Mouse (Mus musculus) liver, embryonic 14.5 days (tissue): Measurements from ENCODE around the gene Acp4. TPM values are rescaled to one million over a fixed set of nuclear protein-coding genes. Genes with fewer than 3 reads are reported as not detected.
"Not testable (repeated sequence)": the region's sequence is repeated elsewhere in the genome, so short reads cannot be mapped to it uniquely, and the experiment has no call there.

Experiments used
- ATAC-seq: fragments of 200-750 bp; cut with Nextera tagmentation; 2 replicates; pipeline ENCODE4 v1.8.0; 2017; ENCODE audit warnings: moderate number of reproducible peaks, mild to moderate bottlenecking, moderate library complexity; ENCODE audit not compliant: insufficient read depth
- DNase-seq, 3 experiments: peaks; one replicate each; pipeline ENCODE4 v3.0.0-alpha.2; 2012 to 2013; ENCODE audit warnings: low read depth in 3 of 3, low spot score in 3 of 3
- H3K27ac ChIP-seq: fragments of 300-500 bp; sonication (generic); 2 replicates; pipeline ENCODE4 v1.5.1; 2014; ENCODE audit warnings: moderate library complexity, mild to moderate bottlenecking, control low read depth, inconsistent platforms
- H3K27me3 ChIP-seq: fragments of 300-500 bp; sonication (generic); 2 replicates; pipeline ENCODE4 v1.6.1; 2014; ENCODE audit warnings: mild to moderate bottlenecking, low read length, moderate library complexity; ENCODE audit not compliant: control insufficient read depth, insufficient read depth
- H3K36me3 ChIP-seq: fragments of 300-500 bp; sonication (generic); replicated peaks from 2 replicates; pipeline ENCODE4 v1.6.1; 2014; ENCODE audit warnings: low read depth; ENCODE audit not compliant: control insufficient read depth, insufficient read depth
- H3K4me1 ChIP-seq, 2 experiments: fragments of 200-500 bp in 1 of 2; fragments of 300-500 bp in 1 of 2; sonication (generic) in 1 of 2; replicated peaks; 2 replicates each; pipeline ENCODE4 v1.6.1; 2012 to 2014; ENCODE audit warnings: antibody characterized with exemption in 1 of 2, inconsistent platforms in 1 of 2, low read length in 1 of 2; ENCODE audit not compliant: control insufficient read depth in 2 of 2, insufficient read depth in 2 of 2
- H3K4me2 ChIP-seq: fragments of 300-500 bp; sonication (generic); 2 replicates; pipeline ENCODE4 v1.6.1; 2014; ENCODE audit warnings: low read depth, mild to moderate bottlenecking, control low read depth, moderate library complexity
- H3K4me3 ChIP-seq, 2 experiments: fragments of 200-500 bp in 1 of 2; fragments of 300-500 bp in 1 of 2; sonication (generic) in 1 of 2; 2 replicates each; pipeline ENCODE4 v1.5.1; 2012 to 2014; ENCODE audit warnings: low read depth in 2 of 2, low read length in 2 of 2, mild to moderate bottlenecking in 2 of 2, control low read depth in 1 of 2, inconsistent platforms in 1 of 2, moderate library complexity in 1 of 2; ENCODE audit not compliant: insufficient read depth in 1 of 2
- H3K9ac ChIP-seq: fragments of 300-500 bp; sonication (generic); replicated peaks from 2 replicates; pipeline ENCODE4 v1.6.1; 2014; ENCODE audit warnings: mild to moderate bottlenecking, control low read depth, moderate library complexity
- H3K9me3 ChIP-seq: fragments of 300-500 bp; sonication (generic); 2 replicates; pipeline ENCODE4 v1.6.1; 2016; ENCODE audit warnings: low read length, mixed read lengths; ENCODE audit not compliant: control insufficient read depth
- CTCF ChIP-seq: IDR thresholded peaks from 2 replicates; pipeline ENCODE4 v1.5.1; 2016; ENCODE audit warnings: antibody characterized with exemption, low read depth, control low read depth
- EP300 ChIP-seq: IDR thresholded peaks from 2 replicates; pipeline ENCODE4 v1.6.1; 2016; ENCODE audit warnings: antibody characterized with exemption, low read depth
- WGBS: fragments of 180-500 bp; shearing (Covaris S2); extraction: QIAGEN DNeasy Blood & Tissue Kit; methylation state at CpG from one replicate; pipeline ENCODE4 v1.1.7; 2014; ENCODE audit not compliant: insufficient replicate concordance; 5-methylcytosine and 5-hydroxymethylcytosine counted together
- polyA plus RNA-seq, 2 experiments: library from polyadenylated mRNA; depleted of rRNA in 1 of 2; stranded (reverse) in 1 of 2; unstranded in 1 of 2; fragments of >200 nt; fragmentation: Nextera tagmentation in 1 of 2; extraction: Ambion mirVana in 1 of 2; gene quantifications; 2 replicates each; pipeline versions ENCODE4 v1.2.1 to v1.2.3; 2012 to 2014

Gene Acp4
- polyA plus RNA-seq, 2 experiments, result not detected

GRCm38 (mm10) chr7:44208307-44208706 lies 48.9 kb downstream of the Acp4 start:
- Histone ChIP-seq H3K4me3 (no peak overlapping the region), H3K9ac (no peak overlapping the region), H3K4me1 (no peaks in the 10 kb centered on the region), H3K9me3 (no peaks in the 10 kb centered on the region), H3K4me2 (no peak overlapping the region), H3K36me3 (no peaks in the 10 kb centered on the region), H3K27me3 (no peaks in the 10 kb centered on the region), H3K27ac (no peak overlapping the region)
- TF ChIP-seq CTCF (no peak), EP300 (no peak)
- ATAC-seq (no peak), DNase-seq (no peak)
- 48% methylated on average over 3 of the region's 3 CpGs for WGBS

- not testable (repeated sequence) for DNase-seq, H3K36me3 ChIP-seq, ATAC-seq, H3K9me3 ChIP-seq, H3K4me2 ChIP-seq, H3K27me3 ChIP-seq, H3K27ac ChIP-seq, H3K4me3 ChIP-seq, H3K9ac ChIP-seq, H3K4me1 ChIP-seq
- 16% methylated on average over 3 of the region's 3 CpGs for WGBS
These were observed 50.0 kb downstream of the Acp4 start, which contains the start of gene Klk1b4 for GRCm38 (mm10) chr7:44207135-44207534. Gene Klk1b4, plus strand, starts transcription at chr7:44207435.

Other genes starting within 250 kb of the Acp4 start
- gene Klk1b26, start 245.2 kb downstream of the Acp4 start, polyA plus RNA-seq (2012; rRNA removed), result not detected in 2 replicates
- gene Klk1b26, start 245.2 kb downstream of the Acp4 start, polyA plus RNA-seq (2014; fragmentation: Nextera tagmentation; extraction: Ambion mirVana), result not detected in 2 replicates
- 0.03 TPM in 1 of 2 replicates, not detected in the other for gene Klk1b27, start 205.1 kb downstream of the Acp4 start, polyA plus RNA-seq (2012; rRNA removed)
- not detected in 2 replicates for gene Klk1b27, start 205.1 kb downstream of the Acp4 start, polyA plus RNA-seq (2014; fragmentation: Nextera tagmentation; extraction: Ambion mirVana)
- not detected in 2 replicates for gene Klk1b21, start 155.1 kb downstream of the Acp4 start, polyA plus RNA-seq (2012; rRNA removed)
- gene Klk1b21, start 155.1 kb downstream of the Acp4 start, polyA plus RNA-seq (2014; fragmentation: Nextera tagmentation; extraction: Ambion mirVana), result not detected in 2 replicates
- gene Klk1b22, start 144.7 kb downstream of the Acp4 start, polyA plus RNA-seq (2012; rRNA removed), result not detected in 2 replicates
- gene Klk1b22, start 144.7 kb downstream of the Acp4 start, polyA plus RNA-seq (2014; fragmentation: Nextera tagmentation; extraction: Ambion mirVana), result not detected in 2 replicates
- gene Klk1b16, start 120.6 kb downstream of the Acp4 start, polyA plus RNA-seq (2012; rRNA removed), result not detected in 2 replicates
- gene Klk1b16, start 120.6 kb downstream of the Acp4 start, polyA plus RNA-seq (2014; fragmentation: Nextera tagmentation; extraction: Ambion mirVana), result not detected in 2 replicates
- gene Klk1b24, start 69.1 kb downstream of the Acp4 start, polyA plus RNA-seq (2012; rRNA removed), result 0.08 TPM in 1 of 2 replicates, not detected in the other
- not detected in 2 replicates for gene Klk1b24, start 69.1 kb downstream of the Acp4 start, polyA plus RNA-seq (2014; fragmentation: Nextera tagmentation; extraction: Ambion mirVana)
- gene Klk1b3, start 59.2 kb downstream of the Acp4 start, polyA plus RNA-seq (2012; rRNA removed), result not detected in 2 replicates
- not detected in 2 replicates for gene Klk1b3, start 59.2 kb downstream of the Acp4 start, polyA plus RNA-seq (2014; fragmentation: Nextera tagmentation; extraction: Ambion mirVana)
- gene Klk1b4, start 49.9 kb downstream of the Acp4 start, polyA plus RNA-seq (2012; rRNA removed), result 0.05 and 0.06 TPM in 2 replicates
- gene Klk1b4, start 49.9 kb downstream of the Acp4 start, polyA plus RNA-seq (2014; fragmentation: Nextera tagmentation; extraction: Ambion mirVana), result not detected in 2 replicates
- gene Klk1b5, start 41.4 kb downstream of the Acp4 start, polyA plus RNA-seq (2012; rRNA removed), result not detected in 2 replicates
- not detected in 2 replicates for gene Klk1b5, start 41.4 kb downstream of the Acp4 start, polyA plus RNA-seq (2014; fragmentation: Nextera tagmentation; extraction: Ambion mirVana)
- gene Klk1, start 32.0 kb downstream of the Acp4 start, polyA plus RNA-seq (2012; rRNA removed), result not detected in 2 replicates
- not detected in 2 replicates for gene Klk1, start 32.0 kb downstream of the Acp4 start, polyA plus RNA-seq (2014; fragmentation: Nextera tagmentation; extraction: Ambion mirVana)
- gene Gm36864, start 21.2 kb downstream of the Acp4 start, polyA plus RNA-seq (2012; rRNA removed), result not detected in 2 replicates
- not detected in 2 replicates for gene Gm36864, start 21.2 kb downstream of the Acp4 start, polyA plus RNA-seq (2014; fragmentation: Nextera tagmentation; extraction: Ambion mirVana)
- gene 1700028J19Rik, start 10.7 kb downstream of the Acp4 start, polyA plus RNA-seq (2012; rRNA removed), result 0.97 and 1.3 TPM in 2 replicates
- 1.3 and 1.5 TPM in 2 replicates for gene 1700028J19Rik, start 10.7 kb downstream of the Acp4 start, polyA plus RNA-seq (2014; fragmentation: Nextera tagmentation; extraction: Ambion mirVana)
- gene 2410002F23Rik, start 10.7 kb downstream of the Acp4 start, polyA plus RNA-seq (2012; rRNA removed), result 43.8 and 47.9 TPM in 2 replicates
- 20.0 and 21.8 TPM in 2 replicates for gene 2410002F23Rik, start 10.7 kb downstream of the Acp4 start, polyA plus RNA-seq (2014; fragmentation: Nextera tagmentation; extraction: Ambion mirVana)
- gene Gm15517, start 4.1 kb upstream of the Acp4 start, polyA plus RNA-seq (2012; rRNA removed), result not detected in 2 replicates
- not detected in 2 replicates for gene Gm15517, start 4.1 kb upstream of the Acp4 start, polyA plus RNA-seq (2014; fragmentation: Nextera tagmentation; extraction: Ambion mirVana)
- gene Clec11a, start 49.5 kb upstream of the Acp4 start, polyA plus RNA-seq (2012; rRNA removed), result 0.34 and 0.38 TPM in 2 replicates
- 0.33 and 0.51 TPM in 2 replicates for gene Clec11a, start 49.5 kb upstream of the Acp4 start, polyA plus RNA-seq (2014; fragmentation: Nextera tagmentation; extraction: Ambion mirVana)
- gene Shank1, start 52.9 kb upstream of the Acp4 start, polyA plus RNA-seq (2012; rRNA removed), result 0.04 and 0.06 TPM in 2 replicates
- 0.05 TPM in 1 of 2 replicates, not detected in the other for gene Shank1, start 52.9 kb upstream of the Acp4 start, polyA plus RNA-seq (2014; fragmentation: Nextera tagmentation; extraction: Ambion mirVana)
- gene Syt3, start 126.7 kb upstream of the Acp4 start, polyA plus RNA-seq (2012; rRNA removed), result 0.02 and 0.06 TPM in 2 replicates
- gene Syt3, start 126.7 kb upstream of the Acp4 start, polyA plus RNA-seq (2014; fragmentation: Nextera tagmentation; extraction: Ambion mirVana), result 0.14 TPM in 1 of 2 replicates, not detected in the other
- 0.06 and 0.12 TPM in 2 replicates for gene 1700008O03Rik, start 128.4 kb upstream of the Acp4 start, polyA plus RNA-seq (2012; rRNA removed)
- gene 1700008O03Rik, start 128.4 kb upstream of the Acp4 start, polyA plus RNA-seq (2014; fragmentation: Nextera tagmentation; extraction: Ambion mirVana), result not detected in 2 replicates
- 0.02 and 0.30 TPM in 2 replicates for gene Lrrc4b, start 171.6 kb upstream of the Acp4 start, polyA plus RNA-seq (2012; rRNA removed)
- not detected in 2 replicates for gene Lrrc4b, start 171.6 kb upstream of the Acp4 start, polyA plus RNA-seq (2014; fragmentation: Nextera tagmentation; extraction: Ambion mirVana)
- gene Aspdh, start 208.0 kb upstream of the Acp4 start, polyA plus RNA-seq (2012; rRNA removed), result 10.2 and 14.7 TPM in 2 replicates
- gene Aspdh, start 208.0 kb upstream of the Acp4 start, polyA plus RNA-seq (2014; fragmentation: Nextera tagmentation; extraction: Ambion mirVana), result 10.9 and 11.0 TPM in 2 replicates
- gene Josd2, start 210.6 kb upstream of the Acp4 start, polyA plus RNA-seq (2012; rRNA removed), result 212 TPM in 2 replicates
- gene Josd2, start 210.6 kb upstream of the Acp4 start, polyA plus RNA-seq (2014; fragmentation: Nextera tagmentation; extraction: Ambion mirVana), result 155 and 164 TPM in 2 replicates
- 46.7 and 49.5 TPM in 2 replicates for gene Emc10, start 239.2 kb upstream of the Acp4 start, polyA plus RNA-seq (2012; rRNA removed)
- 41.7 and 49.3 TPM in 2 replicates for gene Emc10, start 239.2 kb upstream of the Acp4 start, polyA plus RNA-seq (2014; fragmentation: Nextera tagmentation; extraction: Ambion mirVana)
- gene Fam71e1, start 239.2 kb upstream of the Acp4 start, polyA plus RNA-seq (2012; rRNA removed), result 0.64 and 1.5 TPM in 2 replicates
- gene Fam71e1, start 239.2 kb upstream of the Acp4 start, polyA plus RNA-seq (2014; fragmentation: Nextera tagmentation; extraction: Ambion mirVana), result 0.48 and 1.6 TPM in 2 replicates